Mouse (Mus musculus): ENCODE measurements around the gene Man2b2.

DNA sequence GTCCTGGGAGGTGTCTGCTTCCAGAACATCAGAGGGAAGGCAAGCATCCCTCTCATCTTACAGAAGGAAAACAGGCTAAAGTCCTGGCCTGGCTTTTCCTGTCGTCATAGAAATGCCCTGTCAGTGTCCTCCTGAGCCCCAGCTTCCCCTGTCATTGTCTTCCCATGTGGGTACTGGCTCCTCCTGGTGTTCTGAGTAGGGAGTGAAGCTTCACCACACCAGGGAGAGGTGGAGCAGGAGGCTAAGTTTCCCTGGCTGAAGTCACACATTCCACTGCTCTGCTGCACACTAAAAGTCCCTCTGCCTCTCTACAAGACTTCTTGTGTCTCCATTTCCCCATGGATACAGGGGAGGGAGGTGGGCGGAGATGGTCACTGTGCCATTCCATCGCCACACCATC lies 12.7 kb downstream of the Man2b2 start:
- TF ChIP-seq CTCF (IDR thresholded peaks at IDR 0.05; ENCODE audit: borderline replicate concordance, insufficient read depth, low read depth, low read length) (no peak), POLR2A (IDR thresholded peaks at IDR 0.05; ENCODE audit: borderline replicate concordance, insufficient read depth, low read length) (no peak)
